Mouse (Mus musculus) stomach, postnatal 0 days (tissue): ENCODE data around the gene Gm11639.

ENCODE experiments used
- CTCF ChIP-seq: IDR thresholded peaks from 2 replicates; pipeline ENCODE4 v1.5.1; 2016; ENCODE audit warnings: antibody characterized with exemption, low read depth, mild to moderate bottlenecking, moderate library complexity
- EP300 ChIP-seq: optimal IDR thresholded peaks from 2 replicates; pipeline ENCODE3; 2016; ENCODE audit warnings: antibody characterized with exemption

DNA sequence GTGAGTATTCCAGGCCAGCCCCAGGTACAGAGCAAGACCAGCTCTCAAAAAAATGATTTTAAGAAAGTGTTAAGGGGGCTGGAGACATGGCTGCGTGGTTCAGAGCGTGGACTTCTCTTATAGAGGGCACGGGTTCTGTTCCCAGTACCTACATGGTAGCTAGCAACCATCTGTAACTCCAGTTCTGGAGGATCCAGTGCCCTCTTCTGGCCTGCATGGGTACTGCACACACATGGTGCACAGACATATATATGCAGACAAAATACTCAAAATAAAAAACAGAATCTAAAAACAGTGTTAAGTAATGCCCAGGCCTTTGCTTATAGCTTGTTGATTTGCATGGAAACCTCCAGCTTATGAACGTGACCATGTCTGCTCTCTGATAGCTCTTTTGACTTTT is 24.9 kb upstream of the Gm11639 start:
- TF ChIP-seq EP300 (no peak), CTCF (peak; percentile 35)
